Mouse (Mus musculus): ENCODE measurements around the gene Slc24a4.
A peak's percentile ranks its signal among the peaks of the same experiment; 100 is the strongest.
"Not testable (repeated sequence)": the region's sequence is repeated elsewhere in the genome, so short reads cannot be mapped to it uniquely, and the experiment has no call there.

Slc24a4 gene

GRCm38 (mm10) chr12:102166691-102167261 lies 38.2 kb downstream of the Slc24a4 start:
- DNase-seq = no peak

DNA sequence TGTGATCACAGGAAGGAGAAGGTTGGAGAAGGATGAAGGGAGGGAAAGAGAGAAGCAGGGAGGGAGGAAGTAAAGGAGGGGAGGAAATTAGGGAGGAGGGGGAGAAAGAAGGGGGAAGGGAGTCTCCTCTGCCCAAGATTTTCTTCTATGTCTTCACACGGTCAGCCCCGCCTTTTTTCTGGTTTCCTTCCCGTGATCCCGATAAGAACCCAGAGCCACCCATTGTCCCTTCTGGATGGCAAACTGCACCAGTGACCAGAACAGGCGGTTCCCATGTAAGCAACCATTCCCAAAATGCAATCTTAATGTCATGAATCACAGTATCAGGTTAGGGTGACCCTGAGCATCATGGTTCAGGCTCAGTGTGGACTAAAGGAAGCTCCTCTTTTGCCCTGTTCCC lies 38.8 kb downstream of the Slc24a4 start:
- no peak for DNase-seq

DNA sequence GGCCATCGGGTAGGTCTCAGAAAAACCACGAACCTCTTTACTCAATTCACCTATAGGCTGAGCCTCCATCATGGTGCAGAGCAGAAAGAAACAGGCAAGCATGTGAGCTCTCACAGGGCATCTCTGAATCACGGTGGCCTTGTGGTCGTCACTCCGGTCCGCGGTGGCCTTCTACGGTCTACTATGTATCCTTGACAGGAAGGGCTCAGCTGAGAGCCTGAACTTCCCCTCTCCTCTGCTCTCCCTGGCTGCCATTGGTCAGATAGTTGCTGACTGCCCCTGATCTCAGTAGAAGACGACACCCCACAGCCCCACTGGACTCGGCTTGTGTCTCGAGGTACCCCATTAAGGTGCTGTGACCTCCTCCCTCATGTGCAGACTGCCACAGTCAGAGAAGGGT lies 44.2 kb downstream of the Slc24a4 start:
- DNase-seq = no peak

GRCm38 (mm10) chr12:102173345-102173744 lies 44.8 kb downstream of the Slc24a4 start:
- DNase-seq = no peak

GRCm38 (mm10) chr12:102180371-102181074 lies 52.0 kb downstream of the Slc24a4 start:
- no peak for DNase-seq

DNA sequence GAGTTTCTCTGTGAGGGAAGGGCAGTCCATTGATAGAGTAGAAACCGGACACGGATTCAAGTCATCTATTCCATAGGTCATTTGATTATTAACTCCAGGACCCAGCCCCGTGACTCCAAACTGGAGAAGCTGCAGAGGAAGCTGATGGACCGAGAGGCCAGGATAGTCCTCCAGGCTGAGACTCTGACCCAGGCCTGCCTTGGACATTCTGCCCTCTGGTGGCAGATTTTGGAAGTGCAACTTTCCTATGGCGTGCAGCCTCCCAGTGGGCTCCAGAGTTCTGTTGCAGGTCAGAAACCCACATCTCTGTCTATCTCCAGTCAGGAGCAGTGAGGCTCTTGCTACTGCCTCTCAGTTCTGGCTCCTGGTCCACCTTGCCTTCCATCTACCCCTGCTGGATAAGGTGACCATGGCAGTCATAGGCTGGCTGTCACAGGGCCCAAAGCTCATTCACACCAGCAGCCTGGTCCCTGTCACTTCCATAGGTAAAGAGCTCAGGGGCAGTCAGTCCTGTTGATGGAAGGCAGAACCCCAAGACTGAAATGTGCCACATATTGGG lies 53.3 kb downstream of the Slc24a4 start:
- peak; percentile 68 for DNase-seq

DNA sequence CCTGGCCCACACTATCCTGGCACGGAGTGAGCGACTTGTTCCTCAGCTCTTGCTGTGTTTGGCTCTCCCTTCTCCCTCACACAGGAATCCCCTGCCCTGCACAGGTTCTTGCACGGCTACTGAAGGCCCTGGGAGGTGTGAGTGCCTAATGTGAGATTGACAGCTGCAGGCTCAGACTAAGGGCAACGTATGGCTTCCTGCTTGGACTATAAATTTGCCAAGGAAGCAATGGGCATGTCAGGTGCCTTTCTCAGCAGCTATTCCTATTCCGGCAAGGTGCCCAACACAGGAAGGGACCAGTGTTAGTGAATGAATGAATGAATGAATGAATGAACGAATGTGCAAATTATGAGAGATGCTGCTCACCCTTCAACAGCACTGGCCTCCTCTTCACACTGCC lies 54.1 kb downstream of the Slc24a4 start:
- DNase-seq = no peak

- no peak for DNase-seq
Observed at GRCm38 (mm10) chr12:102183201-102183600, 54.7 kb downstream of the Slc24a4 start.

DNA sequence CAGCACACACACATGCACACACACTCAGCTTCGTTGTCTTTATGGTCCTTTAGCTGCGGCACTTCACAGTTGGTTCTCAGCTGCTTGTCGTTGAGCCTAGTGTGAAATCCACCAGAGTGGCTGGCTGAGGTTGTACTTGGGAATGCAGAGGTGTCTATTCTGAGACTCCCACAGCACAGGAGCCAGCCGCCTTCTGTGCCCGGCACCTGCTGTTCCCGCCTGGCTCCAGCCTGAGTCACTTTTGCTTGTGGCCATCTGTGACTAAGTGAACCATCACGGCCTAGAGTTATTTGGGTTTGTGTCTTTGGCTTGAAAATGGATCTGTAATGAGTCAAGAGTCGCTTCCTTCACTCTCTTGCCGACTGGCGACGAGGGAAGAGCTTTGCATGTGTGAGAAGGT lies 62.3 kb downstream of the Slc24a4 start:
- DNase-seq = no peak

- DNase-seq = no peak
Observed at GRCm38 (mm10) chr12:102201516-102201915, 73.0 kb downstream of the Slc24a4 start.

DNA sequence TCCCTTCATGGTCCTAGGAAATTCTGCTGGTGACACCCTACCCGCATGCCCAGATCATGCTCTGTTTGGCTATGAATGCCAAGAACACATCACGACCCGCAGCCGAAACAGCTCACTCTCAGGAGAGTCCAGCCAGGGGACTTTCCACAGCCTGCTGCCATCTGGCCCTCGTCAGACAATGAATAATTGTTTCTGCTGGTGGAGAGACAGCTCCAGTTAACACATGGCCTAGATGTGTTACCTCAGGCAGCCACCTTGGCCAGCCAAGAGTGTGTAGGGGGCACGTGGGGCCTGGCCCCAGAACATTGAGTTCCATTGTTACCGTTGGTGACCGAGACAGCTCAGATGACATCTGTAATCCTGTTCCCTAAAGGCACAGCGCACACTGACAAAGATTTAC lies 74.4 kb downstream of the Slc24a4 start:
- DNase-seq = no peak

DNA sequence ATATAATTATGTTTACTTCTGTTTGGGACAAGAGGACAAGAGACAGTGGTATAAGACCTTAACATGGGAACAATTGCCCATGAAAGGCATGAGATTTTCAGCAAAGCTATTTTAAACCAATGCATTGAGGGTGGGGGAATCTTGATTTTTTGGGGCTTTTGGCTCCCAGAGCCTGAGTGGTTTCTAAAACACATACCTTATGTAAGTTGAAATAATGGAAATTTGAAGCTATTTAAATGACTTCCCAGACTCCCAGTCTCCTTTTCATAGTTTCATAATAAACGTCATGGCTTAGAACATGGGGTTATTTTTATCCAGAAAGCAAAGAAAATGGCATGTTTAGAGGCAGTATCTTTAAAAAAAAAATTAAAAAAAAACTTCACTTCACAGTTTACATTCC lies 77.9 kb downstream of the Slc24a4 start:
- no peak for DNase-seq

DNA sequence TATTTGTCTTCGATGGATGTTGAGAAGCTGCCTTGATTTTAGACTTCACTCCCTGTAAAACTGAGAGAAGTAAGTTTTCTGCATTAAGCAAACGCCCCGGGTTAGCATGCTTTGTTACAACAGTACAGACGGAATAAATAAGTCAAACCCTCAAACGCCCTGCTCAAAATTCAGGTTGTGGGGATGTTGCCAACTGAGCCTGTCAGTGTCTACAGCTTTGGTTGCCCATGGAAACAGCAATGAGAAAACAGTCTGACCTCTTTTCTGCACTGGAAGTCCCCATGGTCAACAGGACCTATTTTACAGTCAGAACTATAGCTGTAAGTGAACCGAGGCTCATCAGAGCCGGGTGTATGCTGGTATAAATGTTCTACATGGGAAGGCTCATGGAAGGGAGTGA lies 78.7 kb downstream of the Slc24a4 start:
- DNase-seq = no peak

DNA sequence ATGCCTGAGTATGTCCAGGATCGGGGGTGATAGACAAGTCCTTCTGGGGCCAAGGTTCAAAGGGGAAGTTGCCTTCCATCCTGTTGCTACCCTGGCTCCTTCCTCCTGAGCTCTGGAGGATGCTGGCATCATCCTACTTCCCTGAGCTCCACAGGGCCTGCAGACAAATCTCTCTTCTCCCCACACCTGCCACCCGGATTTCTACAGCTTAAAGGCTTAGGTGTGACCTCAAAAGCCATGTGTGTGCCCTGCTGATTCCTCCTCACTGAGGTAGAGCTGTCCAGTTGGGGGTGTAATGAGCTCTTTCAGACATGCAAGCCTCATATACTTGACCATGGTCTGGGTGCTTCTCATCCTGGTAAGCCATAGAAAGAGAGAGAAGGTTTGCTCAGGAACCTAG lies 82.3 kb downstream of the Slc24a4 start:
- no peak for DNase-seq

DNA sequence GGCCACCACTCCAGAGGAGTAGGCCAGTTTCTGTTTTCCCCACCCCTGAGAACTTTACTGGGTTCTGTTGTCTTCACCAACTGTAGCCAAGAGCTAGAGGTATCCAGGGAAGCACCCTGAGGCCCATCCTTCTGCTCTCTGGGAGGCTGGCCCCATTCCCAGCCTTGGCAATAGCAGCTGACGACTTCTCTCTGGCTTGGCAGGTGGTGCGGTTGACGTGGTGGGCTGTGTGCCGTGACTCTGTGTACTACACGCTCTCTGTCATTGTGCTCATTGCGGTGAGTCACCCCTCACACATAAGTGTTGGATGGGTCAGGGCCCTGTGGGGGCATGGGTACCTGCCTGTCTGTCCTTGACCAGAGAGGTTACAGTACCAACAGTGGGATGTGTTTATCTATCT lies 94.9 kb downstream of the Slc24a4 start:
- DNase-seq = no peak

DNA sequence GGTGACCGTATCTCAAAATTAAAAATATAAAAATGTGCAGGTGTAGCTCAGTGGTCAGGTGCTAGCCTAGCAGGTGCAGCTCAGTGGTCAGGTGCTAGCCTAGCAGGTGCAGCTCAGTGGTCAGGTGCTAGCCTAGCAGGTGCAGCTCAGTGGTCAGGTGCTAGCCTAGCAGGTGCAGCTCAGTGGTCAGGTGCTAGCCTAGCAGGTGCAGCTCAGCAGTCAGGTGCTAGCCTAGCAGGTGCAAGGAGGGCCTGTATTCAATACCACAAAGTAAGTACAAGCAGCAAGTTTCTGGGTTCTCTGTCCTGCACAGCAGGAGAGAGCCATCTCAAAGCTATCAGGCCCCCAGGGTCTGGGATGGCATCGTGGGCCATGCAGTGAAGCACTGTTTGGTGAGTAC lies 95.6 kb downstream of the Slc24a4 start:
- DNase-seq = not testable (repeated sequence)

DNA sequence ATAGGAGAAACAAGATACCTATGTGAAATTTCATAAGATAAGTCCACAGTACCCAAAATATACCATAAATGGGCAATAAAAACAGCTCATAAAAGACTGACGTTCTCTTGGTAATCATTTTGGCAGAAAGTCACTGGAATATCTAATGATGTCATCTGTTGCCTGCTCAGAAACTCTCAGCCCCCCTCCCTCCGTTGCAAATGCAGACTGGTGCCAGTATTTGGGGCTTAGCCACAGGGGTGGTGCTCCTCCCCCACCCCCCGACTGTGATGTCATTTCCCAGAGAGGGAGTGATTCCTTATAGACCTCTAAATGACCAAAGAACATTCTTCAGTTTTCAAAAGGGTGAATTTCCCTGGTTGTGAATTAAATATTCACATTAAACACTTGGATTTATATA lies 96.6 kb downstream of the Slc24a4 start:
- DNase-seq = no peak

DNA sequence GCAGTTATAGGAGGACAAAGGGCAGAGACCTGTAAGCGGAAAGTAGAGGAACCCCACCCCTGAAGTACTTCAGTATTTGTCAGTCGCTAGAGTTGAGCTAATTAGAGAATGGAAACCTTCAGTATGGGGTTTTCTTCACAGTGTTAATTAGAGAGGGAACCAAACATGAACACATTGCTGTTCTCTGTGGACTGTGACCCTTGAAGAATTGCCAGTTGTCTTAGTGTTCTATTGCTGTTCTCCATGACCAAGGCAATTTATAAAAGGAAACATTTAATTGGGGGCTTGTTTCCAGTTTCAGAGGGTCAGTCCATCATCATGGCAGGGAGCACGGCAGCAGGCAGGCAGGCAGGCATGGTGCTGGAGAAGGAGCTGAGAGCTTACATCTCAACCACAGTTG lies 107.0 kb downstream of the Slc24a4 start:
- no peak for DNase-seq

- DNase-seq = no peak
Observed at GRCm38 (mm10) chr12:102236317-102236716, 107.8 kb downstream of the Slc24a4 start.

- no peak for DNase-seq
Observed at GRCm38 (mm10) chr12:102242076-102242722, 113.7 kb downstream of the Slc24a4 start.

- no peak for DNase-seq
Observed at GRCm38 (mm10) chr12:102243915-102244314, 115.4 kb downstream of the Slc24a4 start.

DNA sequence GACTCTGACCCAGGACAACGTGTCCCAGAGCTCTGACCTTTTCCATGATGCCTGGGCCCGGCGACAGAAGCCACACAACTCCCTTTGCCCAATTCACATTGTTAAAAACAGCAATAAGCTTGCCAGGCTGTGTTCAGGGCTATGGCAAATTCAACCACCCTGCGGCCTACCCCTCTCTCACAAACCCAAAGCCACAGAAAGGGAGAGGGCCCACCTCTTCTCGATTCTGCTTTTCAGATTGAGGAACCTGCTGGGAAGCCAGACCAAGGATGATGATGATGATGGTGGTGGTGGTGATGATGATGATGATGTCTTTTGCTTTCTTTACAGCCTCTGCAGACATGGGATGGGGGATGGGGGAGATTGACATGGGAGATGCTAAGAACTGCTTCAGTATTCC lies 117.7 kb downstream of the Slc24a4 start:
- no peak for DNase-seq

DNA sequence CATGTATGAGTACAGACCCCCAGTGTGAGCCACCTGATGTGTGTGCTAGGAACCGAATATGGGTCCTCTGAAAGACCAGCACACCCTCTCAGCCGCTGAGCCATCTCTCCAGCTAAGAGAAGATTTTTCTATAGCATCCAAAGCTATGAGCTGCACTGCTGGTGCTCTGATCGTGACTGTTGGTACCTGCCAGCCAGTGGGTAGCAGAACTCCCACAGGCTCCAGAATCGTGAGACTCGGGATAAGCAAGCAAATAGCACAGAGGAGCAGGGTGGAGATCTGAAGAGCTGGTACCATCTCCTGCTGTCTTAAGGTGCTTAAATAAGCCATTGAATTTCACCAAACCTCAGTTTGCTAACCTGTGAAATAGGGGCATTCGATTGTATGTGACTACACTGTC lies 119.6 kb downstream of the Slc24a4 start:
- DNase-seq = no peak

GRCm38 (mm10) chr12:102250316-102250715 lies 121.8 kb downstream of the Slc24a4 start:
- DNase-seq = no peak

Data from thymus, postnatal 25 days (tissue).